Mouse (Mus musculus): Measurements from ENCODE around the gene D030056L22Rik.

DNA sequence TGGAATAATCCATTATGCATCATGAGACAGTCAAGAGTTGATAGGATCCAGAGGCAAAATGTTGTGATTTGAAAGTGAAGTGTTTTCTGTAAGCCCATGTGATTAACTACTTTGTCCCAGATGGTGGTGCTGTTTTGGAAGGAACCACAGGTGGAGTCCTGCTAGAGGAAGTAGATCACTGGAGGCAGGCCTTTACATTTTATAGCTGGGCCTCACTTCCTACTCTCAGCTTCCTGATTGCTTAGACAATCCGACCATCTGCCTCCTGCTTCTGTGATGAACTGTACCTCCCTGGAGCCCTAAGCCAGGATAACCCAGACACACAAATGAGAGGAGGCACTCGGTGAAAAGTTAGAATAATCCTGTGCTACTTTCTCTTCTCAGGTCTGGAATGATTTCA is 49.1 kb upstream of the D030056L22Rik start:
- TF ChIP-seq CTCF (IDR thresholded peaks at IDR 0.05) (no peak), POLR2A (IDR thresholded peaks at IDR 0.05; ENCODE audit: insufficient read depth, low read depth, low read length) (no peak)

Data from heart, adult 2 months (tissue).